In the genomic region with DNA sequence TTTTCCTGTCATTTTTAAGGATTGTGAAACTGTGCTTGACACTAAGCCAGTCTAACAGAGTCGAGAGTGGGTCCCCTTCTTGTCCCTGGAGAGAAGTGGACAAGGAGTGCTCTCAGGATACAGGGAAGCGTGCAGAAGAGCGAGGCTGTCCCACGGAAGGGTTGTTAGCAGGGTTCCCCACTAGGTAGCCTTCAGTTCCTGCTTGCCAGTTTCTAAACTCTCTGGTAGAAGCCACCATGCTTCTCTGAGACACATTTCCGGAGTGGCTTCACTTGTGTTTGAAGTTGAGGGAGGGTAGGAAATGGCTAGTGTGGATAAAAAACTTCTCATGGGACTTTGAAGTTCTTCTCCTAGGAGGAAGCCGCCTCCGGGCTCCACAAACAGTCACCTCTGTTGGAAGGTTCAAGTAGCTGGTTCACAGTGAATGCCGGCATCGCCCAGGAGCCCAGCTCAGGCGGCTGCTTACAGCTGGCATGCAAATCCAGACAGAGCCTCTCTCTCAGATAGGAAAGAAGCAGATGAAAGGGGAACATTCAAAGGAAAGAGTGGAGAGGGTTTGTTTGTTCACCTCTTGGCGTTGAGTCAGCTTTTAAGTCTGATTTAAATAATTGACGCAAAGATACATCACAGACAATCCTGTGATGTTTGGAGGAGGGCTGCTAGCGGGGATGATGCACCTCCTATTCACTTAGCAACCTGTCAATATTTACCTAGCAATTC, we compare ENCODE assay signal across 8 mouse cellular contexts. TPM values are rescaled to one million over a fixed set of nuclear protein-coding genes. Genes with fewer than 3 reads are reported as not detected.
DNase-seq lines count a peak whose midpoint lies in the region; ATAC-seq and TF ChIP-seq lines count a peak whose summit lies in the region.

No protein-coding gene starts in this region.

- WGBS in embryonic facial prominence, embryonic 14.5 days = 56% methylated on average over 13 of the region's 13 CpGs
- WGBS in embryonic facial prominence, embryonic 10.5 days = 71% methylated on average over 13 of the region's 13 CpGs
- 15% methylated on average over 13 of the region's 13 CpGs for WGBS in lung, embryonic 15.5 days
- WGBS in lung, adult 2 months = 16% methylated on average over 13 of the region's 13 CpGs
- WGBS in liver, embryonic 15.5 days (ENCODE audit: insufficient replicate concordance) = 46% methylated on average over 13 of the region's 13 CpGs
- WGBS in small intestine, adult 2 months = 22% methylated on average over 13 of the region's 13 CpGs

- TF ChIP-seq POLR2A in lung, adult 2 months (IDR thresholded peaks at IDR 0.05; ENCODE audit: borderline replicate concordance, extremely low read depth, low read depth, low read length) = no peak
- TF ChIP-seq POLR2A in small intestine, adult 2 months (IDR thresholded peaks at IDR 0.05; ENCODE audit: low read depth, low read length) = no peak

- no peaks in the 10 kb centered on the region for H3K9me3 ChIP-seq in embryonic facial prominence, embryonic 14.5 days (ENCODE audit: control insufficient read depth, low read length)
- no peaks in the 10 kb centered on the region for H3K9me3 ChIP-seq in embryonic facial prominence, embryonic 10.5 days
- H3K9me3 ChIP-seq in lung, embryonic 15.5 days = no peaks in the 10 kb centered on the region
- H3K9me3 ChIP-seq in liver, embryonic 15.5 days (replicated peaks) = no peaks in the 10 kb centered on the region

- TF ChIP-seq CTCF in lung, adult 2 months (IDR thresholded peaks at IDR 0.05; ENCODE audit: insufficient read depth, low read length) = no peak
- no peak for TF ChIP-seq CTCF in small intestine, adult 2 months (IDR thresholded peaks at IDR 0.05; ENCODE audit: extremely low read depth, insufficient read length, insufficient replicate concordance, low read depth, low read length)

- H3K27me3 ChIP-seq in embryonic facial prominence, embryonic 14.5 days (replicated peaks; ENCODE audit: control insufficient read depth, insufficient read depth, low read length) = no peaks in the 10 kb centered on the region
- no peaks in the 10 kb centered on the region for H3K27me3 ChIP-seq in embryonic facial prominence, embryonic 10.5 days (replicated peaks; ENCODE audit: low read depth, poor library complexity, severe bottlenecking)
- no peaks in the 10 kb centered on the region for H3K27me3 ChIP-seq in lung, embryonic 15.5 days
- no peaks in the 10 kb centered on the region for H3K27me3 ChIP-seq in liver, embryonic 15.5 days
- no peaks in the 10 kb centered on the region for H3K27me3 ChIP-seq in small intestine, adult 2 months (ENCODE audit: control insufficient read depth, insufficient read depth, low read length)

- no peak overlapping the region for H3K4me3 ChIP-seq in embryonic facial prominence, embryonic 14.5 days (ENCODE audit: low read depth, low read length)
- no peak overlapping the region for H3K4me3 ChIP-seq in embryonic facial prominence, embryonic 10.5 days
- no peak overlapping the region for H3K4me3 ChIP-seq in lung, embryonic 15.5 days
- no peak overlapping the region for H3K4me3 ChIP-seq in lung, adult 2 months (replicated peaks; ENCODE audit: extremely low read depth, low read depth, low read length)
- no peak overlapping the region for H3K4me3 ChIP-seq in liver, embryonic 15.5 days (replicated peaks)
- no peak overlapping the region for H3K4me3 ChIP-seq in small intestine, adult 2 months (ENCODE audit: low read depth, low read length)

- no peak for ATAC-seq in embryonic facial prominence, embryonic 14.5 days (ENCODE audit: low read depth)
- ATAC-seq in lung, embryonic 15.5 days (ENCODE audit: borderline replicate concordance, extremely low read depth, low FRiP score, low TSS enrichment) = peak; percentile 10; the same call in 1 of the 2 replicates
- ATAC-seq in liver, embryonic 15.5 days (ENCODE audit: insufficient read depth) = no peak

- H3K36me3 ChIP-seq in embryonic facial prominence, embryonic 14.5 days (ENCODE audit: control insufficient read depth, insufficient read depth, low read length) = peaks cover 26% of the 10 kb centered on the region
- peaks cover 55% of the 10 kb centered on the region for H3K36me3 ChIP-seq in embryonic facial prominence, embryonic 10.5 days (replicated peaks)
- H3K36me3 ChIP-seq in lung, embryonic 15.5 days = peaks cover 13% of the 10 kb centered on the region
- peaks cover 58% of the 10 kb centered on the region for H3K36me3 ChIP-seq in liver, embryonic 15.5 days (replicated peaks)
- H3K36me3 ChIP-seq in small intestine, adult 2 months (ENCODE audit: control insufficient read depth, insufficient read depth, low read length) = peaks cover 30% of the 10 kb centered on the region

- H3K4me1 ChIP-seq in embryonic facial prominence, embryonic 14.5 days (ENCODE audit: control insufficient read depth, insufficient read depth, low read length) = peaks cover 4% of the 10 kb centered on the region
- peaks cover 42% of the 10 kb centered on the region for H3K4me1 ChIP-seq in embryonic facial prominence, embryonic 10.5 days
- peaks cover 67% of the 10 kb centered on the region for H3K4me1 ChIP-seq in lung, embryonic 15.5 days
- peaks cover 48% of the 10 kb centered on the region for H3K4me1 ChIP-seq in lung, adult 2 months (ENCODE audit: control insufficient read depth, insufficient read depth, low read length)
- H3K4me1 ChIP-seq in liver, embryonic 15.5 days (replicated peaks) = peaks cover 57% of the 10 kb centered on the region
- peaks cover 50% of the 10 kb centered on the region for H3K4me1 ChIP-seq in small intestine, adult 2 months (ENCODE audit: control insufficient read depth, insufficient read depth, insufficient read length, low read length)

- DNase-seq in embryonic facial prominence, embryonic 14.5 days (ENCODE audit: low spot score) = no peak
- DNase-seq in embryonic facial prominence, embryonic 10.5 days (ENCODE audit: low spot score) = no peak
- DNase-seq in lung, adult 2 months = no peak
- no peak for DNase-seq in cerebellum, adult 8-10 months
- DNase-seq in left cerebral cortex, postnatal 36 days (ENCODE audit: low spot score in 2 of 2) = no peak

- intact Hi-C loops in left cerebral cortex, postnatal 36 days (cut with DNase I) = no loop called here

- H3K4me2 ChIP-seq in embryonic facial prominence, embryonic 14.5 days (ENCODE audit: low read depth, low read length) = no peak overlapping the region
- H3K4me2 ChIP-seq in lung, embryonic 15.5 days = no peak overlapping the region
- no peak overlapping the region for H3K4me2 ChIP-seq in liver, embryonic 15.5 days

- H3K27ac ChIP-seq in embryonic facial prominence, embryonic 14.5 days (replicated peaks; ENCODE audit: low read depth, low read length) = peak overlapping the region; percentile 63; the same call in 1 of the 2 replicates
- H3K27ac ChIP-seq in embryonic facial prominence, embryonic 10.5 days (replicated peaks) = no peak overlapping the region
- peak overlapping the region; percentile 84 for H3K27ac ChIP-seq in lung, embryonic 15.5 days
- H3K27ac ChIP-seq in liver, embryonic 15.5 days (replicated peaks) = peak overlapping the region; percentile 26; the same call in 1 of the 2 replicates
- peak overlapping the region; percentile 55 for H3K27ac ChIP-seq in small intestine, adult 2 months (ENCODE audit: insufficient read depth, low read depth, low read length)

- H3K9ac ChIP-seq in embryonic facial prominence, embryonic 14.5 days (ENCODE audit: low read depth, low read length) = no peak overlapping the region; the same call in 1 of the 2 replicates
- no peak overlapping the region for H3K9ac ChIP-seq in lung, embryonic 15.5 days
- H3K9ac ChIP-seq in liver, embryonic 15.5 days = no peak overlapping the region

RNA-seq across cellular contexts. Expression of gene Abhd2, which starts 27.6 kb away (rescaled TPM):
- 14.2 and 14.5 TPM in 2 replicates for polyA plus RNA-seq in embryonic facial prominence, embryonic 14.5 days (2014; fragmentation: Nextera tagmentation; extraction: Ambion mirVana)
- 8.7 TPM in 2 replicates for polyA plus RNA-seq in embryonic facial prominence, embryonic 10.5 days (2016; fragmentation: Nextera tagmentation; extraction: Ambion mirVana)
- polyA plus RNA-seq in lung, embryonic 15.5 days (2015; fragmentation: Nextera tagmentation; extraction: Ambion mirVana) = 16.5 and 17.1 TPM in 2 replicates
- 53.1 and 64.0 TPM in 2 replicates for polyA plus RNA-seq in lung, adult 2 months (2012; rRNA removed)
- polyA plus RNA-seq in liver, embryonic 15.5 days (2015; fragmentation: Nextera tagmentation; extraction: Ambion mirVana) = 11.4 TPM in 2 replicates
- 40.6 and 103 TPM in 2 replicates for polyA plus RNA-seq in small intestine, adult 2 months (2012; rRNA removed)
- 100 to 1,000 TPM; 107 to 115 TPM for total RNA-seq in left cerebral cortex, postnatal 36 days (2021)
